Mouse (Mus musculus) neural tube, embryonic 15.5 days (tissue): Measurements from ENCODE around the gene Nr1h4. TPM values are rescaled to one million over a fixed set of nuclear protein-coding genes. Genes with fewer than 3 reads are reported as not detected.

Source experiments
- ATAC-seq: fragments of 200-750 bp; cut with Nextera tagmentation; 2 replicates; pipeline ENCODE4 v1.8.0; 2017; ENCODE audit warnings: mild to moderate bottlenecking, moderate TSS enrichment, moderate library complexity; ENCODE audit not compliant: low FRiP score
- H3K27ac ChIP-seq: fragments of 300-500 bp; sonication (generic); replicated peaks from 2 replicates; pipeline ENCODE4 v1.5.1; 2015; ENCODE audit warnings: mild to moderate bottlenecking, inconsistent platforms
- H3K27me3 ChIP-seq: fragments of 300-500 bp; sonication (generic); replicated peaks from 2 replicates; pipeline ENCODE4 v1.6.1; 2015; ENCODE audit warnings: inconsistent platforms
- H3K36me3 ChIP-seq: fragments of 300-500 bp; sonication (generic); 2 replicates; pipeline ENCODE4 v1.6.1; 2015; ENCODE audit warnings: inconsistent platforms
- H3K4me1 ChIP-seq: fragments of 300-500 bp; sonication (generic); 2 replicates; pipeline ENCODE4 v1.6.1; 2015; ENCODE audit warnings: inconsistent platforms
- H3K4me2 ChIP-seq: fragments of 300-500 bp; sonication (generic); 2 replicates; pipeline ENCODE4 v1.6.1; 2015; ENCODE audit warnings: inconsistent platforms, mild to moderate bottlenecking, moderate library complexity
- H3K4me3 ChIP-seq: fragments of 300-500 bp; sonication (generic); replicated peaks from 2 replicates; pipeline ENCODE4 v1.5.1; 2015; ENCODE audit warnings: mild to moderate bottlenecking, inconsistent platforms
- H3K9ac ChIP-seq: fragments of 300-500 bp; sonication (generic); replicated peaks from 2 replicates; pipeline ENCODE4 v1.6.1; 2015; ENCODE audit warnings: mild to moderate bottlenecking, inconsistent platforms
- H3K9me3 ChIP-seq: fragments of 300-500 bp; sonication (generic); replicated peaks from 2 replicates; pipeline ENCODE4 v1.6.1; 2016; ENCODE audit warnings: inconsistent platforms
- WGBS: fragments of 180-500 bp; shearing (Covaris S2); methylation state at CpG from one replicate; pipeline ENCODE4 v1.1.7; 2015; ENCODE audit warnings: mixed read lengths; 5-methylcytosine and 5-hydroxymethylcytosine counted together
- polyA plus RNA-seq: library from polyadenylated mRNA; unstranded; fragments of >200 nt; fragmentation: Nextera tagmentation; extraction: Ambion mirVana; gene quantifications from 2 replicates; pipeline ENCODE4 v1.2.1, GENCODE M21; 2015

The Nr1h4 gene
- polyA plus RNA-seq, 1 experiment from 2014 or later, result not detected

DNA sequence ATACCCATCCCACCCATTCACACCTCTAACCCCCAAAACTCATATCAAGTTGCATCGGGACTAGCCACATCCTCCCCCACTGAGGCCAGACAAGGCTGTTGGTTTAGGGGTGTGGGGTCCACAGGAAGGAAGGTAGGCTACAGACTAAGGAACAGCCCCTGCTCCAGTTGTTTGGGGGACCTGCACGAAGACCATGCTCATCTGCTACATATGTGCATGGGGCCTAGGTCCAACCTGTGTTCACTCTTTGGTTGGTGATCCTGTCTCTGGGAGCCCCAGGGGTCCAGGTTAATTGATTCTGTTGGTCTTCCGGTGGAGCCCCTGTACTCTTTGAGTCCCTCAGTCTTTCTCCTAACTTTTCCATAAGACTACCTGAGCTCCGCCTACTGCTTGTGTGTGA lies 13.0 kb downstream of the Nr1h4 start:
- no peaks in the 10 kb centered on the region for H3K4me1 ChIP-seq
- no peaks in the 10 kb centered on the region for H3K36me3 ChIP-seq
- H3K9me3 ChIP-seq, result no peaks in the 10 kb centered on the region
- 99% methylated on average over 4 of the region's 4 CpGs for WGBS
- no peak overlapping the region for H3K4me2 ChIP-seq
- no peak overlapping the region for H3K9ac ChIP-seq
- no peak for ATAC-seq
- H3K27me3 ChIP-seq, result no peaks in the 10 kb centered on the region
- H3K27ac ChIP-seq, result no peak overlapping the region
- H3K4me3 ChIP-seq, result no peak overlapping the region

GRCm38 (mm10) chr10:89519226-89519625 lies 14.2 kb downstream of the Nr1h4 start:
- Histone ChIP-seq H3K27me3 (no peaks in the 10 kb centered on the region), H3K4me1 (no peaks in the 10 kb centered on the region), H3K9ac (no peak overlapping the region), H3K36me3 (no peaks in the 10 kb centered on the region), H3K4me2 (no peak overlapping the region), H3K4me3 (no peak overlapping the region), H3K27ac (no peak overlapping the region), H3K9me3 (no peaks in the 10 kb centered on the region)
- WGBS, result 82% methylated on average over 4 of the region's 4 CpGs
- ATAC-seq, result no peak

- Histone ChIP-seq H3K4me2 (no peak overlapping the region), H3K27ac (no peak overlapping the region), H3K4me3 (no peak overlapping the region), H3K4me1 (no peaks in the 10 kb centered on the region), H3K9me3 (no peaks in the 10 kb centered on the region), H3K27me3 (no peaks in the 10 kb centered on the region), H3K36me3 (no peaks in the 10 kb centered on the region), H3K9ac (no peak overlapping the region)
- no peak for ATAC-seq
- 93% methylated on average over 2 of the region's 2 CpGs for WGBS
Observed at GRCm38 (mm10) chr10:89518365-89518764, 15.0 kb downstream of the Nr1h4 start.

GRCm38 (mm10) chr10:89515813-89516212 lies 17.6 kb downstream of the Nr1h4 start:
- Histone ChIP-seq H3K27ac (no peak overlapping the region), H3K9me3 (no peaks in the 10 kb centered on the region), H3K4me2 (no peak overlapping the region), H3K27me3 (no peaks in the 10 kb centered on the region), H3K9ac (no peak overlapping the region), H3K4me1 (no peaks in the 10 kb centered on the region), H3K4me3 (no peak overlapping the region), H3K36me3 (no peaks in the 10 kb centered on the region)
- WGBS, result 72% methylated on average over 2 of the region's 2 CpGs
- ATAC-seq, result no peak

DNA sequence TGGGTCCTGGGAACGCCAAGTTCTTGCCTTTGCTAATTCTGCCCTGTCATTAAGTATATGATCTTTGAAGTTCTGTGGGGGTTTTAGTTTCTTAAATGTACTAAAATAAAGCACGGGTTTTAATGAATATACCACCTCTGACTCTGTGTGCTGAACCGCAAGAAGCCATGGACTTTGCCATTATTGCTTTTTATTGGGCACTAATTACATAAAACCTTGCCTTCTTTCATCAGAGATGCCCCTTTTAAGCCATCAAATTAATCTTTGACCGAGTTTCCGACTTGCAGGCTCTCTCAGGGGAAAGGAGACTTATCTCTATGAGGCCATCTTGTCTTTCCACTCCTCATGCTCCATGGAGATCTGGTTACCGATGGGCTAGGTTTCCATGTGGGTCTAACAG lies 20.8 kb downstream of the Nr1h4 start:
- no peaks in the 10 kb centered on the region for H3K9me3 ChIP-seq
- 78% methylated on average over 6 of the region's 6 CpGs for WGBS
- H3K4me2 ChIP-seq, result no peak overlapping the region
- no peaks in the 10 kb centered on the region for H3K27me3 ChIP-seq
- no peaks in the 10 kb centered on the region for H3K36me3 ChIP-seq
- ATAC-seq, result no peak
- no peak overlapping the region for H3K9ac ChIP-seq
- H3K27ac ChIP-seq, result no peak overlapping the region
- H3K4me1 ChIP-seq, result no peaks in the 10 kb centered on the region
- H3K4me3 ChIP-seq, result no peak overlapping the region

DNA sequence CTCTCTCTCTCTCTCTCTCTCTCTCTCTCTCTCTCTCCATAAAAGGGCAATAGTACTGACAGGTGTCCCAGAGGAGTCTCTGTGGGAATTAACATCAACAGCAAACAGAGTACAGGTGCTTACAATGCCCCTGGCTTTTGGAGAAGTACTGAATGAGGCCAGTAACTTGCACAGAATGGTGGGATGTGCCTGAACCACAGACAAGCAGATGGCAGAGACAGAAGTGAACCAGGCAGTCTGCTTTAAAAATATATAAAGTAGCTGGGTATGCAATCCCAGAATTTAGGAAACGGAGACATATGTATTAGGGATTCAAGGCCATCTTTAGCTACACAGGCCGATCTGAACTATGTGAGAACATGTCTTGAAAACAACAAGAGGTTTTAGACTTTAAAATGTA lies 22.8 kb downstream of the Nr1h4 start:
- Histone ChIP-seq H3K4me1 (no peaks in the 10 kb centered on the region), H3K9ac (no peak overlapping the region), H3K27ac (no peak overlapping the region), H3K4me3 (no peak overlapping the region), H3K9me3 (no peaks in the 10 kb centered on the region), H3K27me3 (no peaks in the 10 kb centered on the region), H3K36me3 (no peaks in the 10 kb centered on the region), H3K4me2 (no peak overlapping the region)
- WGBS, result 92% methylated on average over 2 of the region's 2 CpGs
- ATAC-seq, result no peak

- 88% methylated on average over 2 of the region's 2 CpGs for WGBS
- H3K36me3 ChIP-seq, result no peaks in the 10 kb centered on the region
- H3K27ac ChIP-seq, result no peak overlapping the region
- H3K9ac ChIP-seq, result no peak overlapping the region
- no peak for ATAC-seq
- no peaks in the 10 kb centered on the region for H3K4me1 ChIP-seq
- no peak overlapping the region for H3K4me3 ChIP-seq
- H3K4me2 ChIP-seq, result no peak overlapping the region
- H3K27me3 ChIP-seq, result no peaks in the 10 kb centered on the region
- no peaks in the 10 kb centered on the region for H3K9me3 ChIP-seq
Observed at GRCm38 (mm10) chr10:89508567-89508966, 24.8 kb downstream of the Nr1h4 start.

DNA sequence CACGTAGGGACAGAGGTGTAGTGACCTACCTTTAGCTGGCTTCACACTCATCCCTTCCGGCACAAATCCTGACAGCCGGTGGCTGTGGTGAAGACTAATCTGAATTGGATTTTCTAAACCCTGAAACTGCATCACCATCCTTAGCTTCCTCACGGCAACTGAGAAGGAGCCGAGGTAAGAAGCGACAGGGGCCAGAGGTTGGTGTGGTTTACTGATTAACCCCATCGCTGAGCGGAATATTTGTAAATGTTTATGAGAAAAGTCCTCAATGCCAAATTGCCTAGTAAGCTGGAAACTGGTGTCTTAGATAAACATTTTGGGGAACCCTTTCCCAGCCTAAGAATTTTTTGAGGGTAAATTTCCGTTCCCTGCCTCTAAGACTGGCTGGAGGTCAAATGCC lies 26.9 kb downstream of the Nr1h4 start:
- Histone ChIP-seq H3K27ac (no peak overlapping the region), H3K4me1 (no peaks in the 10 kb centered on the region), H3K27me3 (no peaks in the 10 kb centered on the region), H3K9me3 (no peaks in the 10 kb centered on the region), H3K4me3 (no peak overlapping the region), H3K9ac (no peak overlapping the region), H3K36me3 (no peaks in the 10 kb centered on the region), H3K4me2 (no peak overlapping the region)
- WGBS, result 90% methylated on average over 9 of the region's 9 CpGs
- no peak for ATAC-seq

GRCm38 (mm10) chr10:89505592-89505955 lies 27.8 kb downstream of the Nr1h4 start:
- Histone ChIP-seq H3K9ac (no peak overlapping the region), H3K27me3 (no peaks in the 10 kb centered on the region), H3K9me3 (no peaks in the 10 kb centered on the region), H3K4me1 (no peaks in the 10 kb centered on the region), H3K4me3 (no peak overlapping the region), H3K27ac (no peak overlapping the region), H3K4me2 (no peak overlapping the region), H3K36me3 (no peaks in the 10 kb centered on the region)
- ATAC-seq, result no peak
- 83% methylated on average over 5 of the region's 5 CpGs for WGBS

GRCm38 (mm10) chr10:89504952-89505591 lies 28.3 kb downstream of the Nr1h4 start:
- 88% methylated on average over 10 of the region's 10 CpGs for WGBS
- Histone ChIP-seq H3K9me3 (no peaks in the 10 kb centered on the region), H3K4me2 (no peak overlapping the region), H3K4me1 (no peaks in the 10 kb centered on the region), H3K27ac (no peak overlapping the region), H3K36me3 (no peaks in the 10 kb centered on the region), H3K9ac (no peak overlapping the region), H3K4me3 (no peak overlapping the region), H3K27me3 (no peaks in the 10 kb centered on the region)
- ATAC-seq, result no peak

DNA sequence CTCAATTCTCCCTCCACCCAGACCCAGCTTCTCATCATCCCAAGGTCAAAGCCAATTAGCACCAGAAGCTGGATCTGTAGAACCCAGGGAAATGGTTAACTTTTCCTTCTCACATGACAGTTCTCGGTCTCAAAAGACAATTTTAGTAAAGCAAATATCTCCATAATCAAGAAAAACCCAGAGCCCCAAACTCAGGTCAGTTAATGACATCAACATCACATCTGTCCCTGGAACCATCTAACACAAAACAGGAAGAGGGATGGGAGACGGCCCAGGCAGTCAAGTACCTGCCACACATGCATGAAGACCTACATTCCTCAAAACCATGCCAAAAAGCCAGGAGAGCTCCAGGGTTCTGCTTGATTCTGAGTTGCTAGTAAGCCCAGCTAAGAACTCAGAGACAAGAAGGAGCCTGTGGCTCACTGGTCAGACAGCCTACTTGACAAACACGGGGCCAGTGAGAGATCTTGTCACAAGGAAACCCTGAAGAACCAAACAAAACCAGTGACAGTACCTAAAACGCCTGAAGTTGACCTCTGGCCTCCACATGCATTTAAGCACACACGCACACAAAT lies 30.3 kb downstream of the Nr1h4 start:
- Histone ChIP-seq H3K4me2 (no peak overlapping the region), H3K36me3 (no peaks in the 10 kb centered on the region), H3K4me1 (no peaks in the 10 kb centered on the region), H3K9ac (no peak overlapping the region), H3K4me3 (no peak overlapping the region), H3K9me3 (no peaks in the 10 kb centered on the region), H3K27me3 (no peaks in the 10 kb centered on the region), H3K27ac (no peak overlapping the region)
- ATAC-seq, result no peak
- WGBS, result 75% methylated on average over 5 of the region's 5 CpGs

DNA sequence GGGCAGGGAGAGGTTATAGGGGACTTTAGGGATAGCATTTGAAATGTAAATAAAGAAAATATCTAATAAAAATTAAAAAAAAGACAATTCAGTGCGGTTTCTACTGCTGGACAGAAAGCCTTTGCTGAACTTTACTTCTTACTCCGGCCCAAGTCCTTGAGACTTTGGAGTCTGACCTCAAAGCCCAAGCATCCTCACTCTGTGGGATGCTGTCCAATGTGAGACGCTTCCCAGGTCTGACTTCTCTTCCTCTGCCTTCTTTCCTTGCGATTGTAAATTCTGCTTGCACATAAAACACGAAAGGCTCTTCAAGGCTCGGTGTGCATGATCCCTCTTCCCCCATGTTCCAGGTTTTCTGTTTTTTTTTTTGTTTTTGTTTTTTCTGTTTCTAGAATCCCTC lies 31.5 kb downstream of the Nr1h4 start:
- H3K4me1 ChIP-seq, result no peaks in the 10 kb centered on the region
- ATAC-seq, result no peak
- WGBS, result 83% methylated on average over 6 of the region's 6 CpGs

More for the DNA sequence above, 31.5 kb downstream of the Nr1h4 start:
- H3K9ac ChIP-seq, result no peak overlapping the region
- no peaks in the 10 kb centered on the region for H3K36me3 ChIP-seq
- H3K4me3 ChIP-seq, result no peak overlapping the region
- no peak overlapping the region for H3K27ac ChIP-seq
- no peak overlapping the region for H3K4me2 ChIP-seq
- H3K27me3 ChIP-seq, result no peaks in the 10 kb centered on the region
- H3K9me3 ChIP-seq, result no peaks in the 10 kb centered on the region
